Mouse (Mus musculus): ENCODE results near the gene Espn.

DNA sequence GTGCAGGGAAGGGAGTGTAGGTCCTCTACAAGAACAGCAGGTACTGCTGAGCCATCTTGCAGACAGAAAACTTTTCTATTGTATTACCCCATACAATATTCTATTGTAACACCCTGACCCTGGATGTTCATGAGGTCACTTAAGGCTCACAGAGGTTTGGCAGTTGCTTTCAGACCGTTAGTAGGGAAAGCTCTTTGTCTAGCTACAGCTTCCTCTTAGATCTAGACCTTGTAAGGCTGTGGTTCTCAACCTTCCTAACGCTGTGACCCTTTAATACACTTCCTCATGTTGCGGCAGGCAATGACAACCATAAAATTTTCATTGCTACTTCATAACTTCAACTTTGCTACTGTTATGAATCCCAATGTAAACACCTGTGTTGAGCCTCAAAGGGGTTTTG, 24.5 kb upstream of the Espn start:
- no peak for TF ChIP-seq CTCF (IDR thresholded peaks at IDR 0.05)
- no peak for TF ChIP-seq EP300 (IDR thresholded peaks at IDR 0.05)

Measured in lung, postnatal 0 days (tissue).